Mouse (Mus musculus) lung, embryonic 16.5 days (tissue): Measurements from ENCODE around the gene Adgrl2. TPM values are rescaled to one million over a fixed set of nuclear protein-coding genes. Genes with fewer than 3 reads are reported as not detected.

Source experiments
- ATAC-seq: fragments of 200-750 bp; cut with Nextera tagmentation; 2 replicates; pipeline ENCODE4 v1.8.0; 2017; ENCODE audit warnings: low read depth, mild to moderate bottlenecking, moderate library complexity
- H3K27ac ChIP-seq: fragments of 300-500 bp; sonication (generic); 2 replicates; pipeline ENCODE4 v1.5.1; 2014; ENCODE audit warnings: mild to moderate bottlenecking, control low read depth, low read length
- H3K27me3 ChIP-seq: fragments of 300-500 bp; sonication (generic); 2 replicates; pipeline ENCODE4 v1.6.1; 2014; ENCODE audit warnings: low read depth, low read length, mixed read lengths; ENCODE audit not compliant: control insufficient read depth, insufficient read depth
- H3K36me3 ChIP-seq: fragments of 300-500 bp; sonication (generic); 2 replicates; pipeline ENCODE4 v1.6.1; 2014; ENCODE audit warnings: low read length; ENCODE audit not compliant: control insufficient read depth, insufficient read depth
- H3K4me1 ChIP-seq: fragments of 300-500 bp; sonication (generic); replicated peaks from 2 replicates; pipeline ENCODE4 v1.6.1; 2014; ENCODE audit warnings: low read length, mixed read lengths; ENCODE audit not compliant: control insufficient read depth, insufficient read depth
- H3K4me2 ChIP-seq: fragments of 300-500 bp; sonication (generic); 2 replicates; pipeline ENCODE4 v1.6.1; 2014; ENCODE audit warnings: low read depth, low read length, control low read depth
- H3K4me3 ChIP-seq: fragments of 300-500 bp; sonication (generic); 2 replicates; pipeline ENCODE4 v1.5.1; 2014; ENCODE audit warnings: mild to moderate bottlenecking, low read length, control low read depth
- H3K9ac ChIP-seq: fragments of 300-500 bp; sonication (generic); 2 replicates; pipeline ENCODE4 v1.6.1; 2014; ENCODE audit warnings: low read length, control low read depth
- H3K9me3 ChIP-seq: fragments of 300-500 bp; sonication (generic); 2 replicates; pipeline ENCODE4 v1.6.1; 2016; ENCODE audit warnings: low read length; ENCODE audit not compliant: control insufficient read depth
- WGBS: fragments of 180-500 bp; shearing (Covaris S2); extraction: QIAGEN DNeasy Blood & Tissue Kit; methylation state at CpG from one replicate; pipeline ENCODE4 v1.1.7; 2014; 5-methylcytosine and 5-hydroxymethylcytosine counted together
- polyA plus RNA-seq: library from polyadenylated mRNA; unstranded; fragments of >200 nt; fragmentation: Nextera tagmentation; extraction: Ambion mirVana; gene quantifications from 2 replicates; pipeline ENCODE4 v1.2.1, GENCODE M21; 2015

The Adgrl2 gene
- polyA plus RNA-seq, 1 experiment from 2014 or later = 51.1 TPM

- Histone ChIP-seq H3K27ac (no peak overlapping the region), H3K4me3 (no peak overlapping the region), H3K9ac (no peak overlapping the region), H3K9me3 (no peaks in the 10 kb centered on the region), H3K4me1 (peaks cover 10% of the 10 kb centered on the region), H3K4me2 (no peak overlapping the region), H3K36me3 (peaks cover 9% of the 10 kb centered on the region), H3K27me3 (no peaks in the 10 kb centered on the region)
- ATAC-seq = no peak
- WGBS = 72% methylated on average over 4 of the region's 4 CpGs
Measured at GRCm38 (mm10) chr3:148885184-148885583, 105.2 kb downstream of the Adgrl2 start.

- H3K27ac ChIP-seq = no peak overlapping the region
- no peaks in the 10 kb centered on the region for H3K36me3 ChIP-seq
- H3K4me3 ChIP-seq = no peak overlapping the region
- no peak overlapping the region for H3K9ac ChIP-seq
- no peak for ATAC-seq
- H3K9me3 ChIP-seq = no peaks in the 10 kb centered on the region
- H3K27me3 ChIP-seq = no peaks in the 10 kb centered on the region
- 84% methylated on average over 3 of the region's 5 CpGs for WGBS
- no peaks in the 10 kb centered on the region for H3K4me1 ChIP-seq
- H3K4me2 ChIP-seq = no peak overlapping the region
Measured at GRCm38 (mm10) chr3:148881431-148881830, 108.9 kb downstream of the Adgrl2 start.

GRCm38 (mm10) chr3:148872563-148872962 lies 117.8 kb downstream of the Adgrl2 start:
- no peak for ATAC-seq

GRCm38 (mm10) chr3:148871792-148872464 lies 118.4 kb downstream of the Adgrl2 start:
- H3K9me3 ChIP-seq = no peaks in the 10 kb centered on the region
- 82% methylated on average over 5 of the region's 5 CpGs for WGBS

More at GRCm38 (mm10) chr3:148872563-148872962, 117.8 kb downstream of the Adgrl2 start:
- no peaks in the 10 kb centered on the region for H3K27me3 ChIP-seq
- no peak overlapping the region for H3K4me3 ChIP-seq
- no peak overlapping the region for H3K4me2 ChIP-seq
- 73% methylated on average over 5 of the region's 5 CpGs for WGBS
- H3K9ac ChIP-seq = no peak overlapping the region
- no peaks in the 10 kb centered on the region for H3K4me1 ChIP-seq
- no peaks in the 10 kb centered on the region for H3K36me3 ChIP-seq
- no peaks in the 10 kb centered on the region for H3K9me3 ChIP-seq
- H3K27ac ChIP-seq = no peak overlapping the region

GRCm38 (mm10) chr3:148867618-148868017 lies 122.7 kb downstream of the Adgrl2 start:
- Histone ChIP-seq H3K27me3 (no peaks in the 10 kb centered on the region), H3K27ac (no peak overlapping the region), H3K9me3 (no peaks in the 10 kb centered on the region), H3K4me2 (no peak overlapping the region), H3K9ac (no peak overlapping the region), H3K4me1 (no peaks in the 10 kb centered on the region), H3K4me3 (no peak overlapping the region), H3K36me3 (no peaks in the 10 kb centered on the region)
- peak; percentile 57 for ATAC-seq
- WGBS = 50% methylated on average over 8 of the region's 8 CpGs

More at GRCm38 (mm10) chr3:148871792-148872464, 118.4 kb downstream of the Adgrl2 start:
- Histone ChIP-seq H3K4me3 (no peak overlapping the region), H3K4me2 (no peak overlapping the region), H3K9ac (no peak overlapping the region), H3K4me1 (no peaks in the 10 kb centered on the region), H3K27me3 (no peaks in the 10 kb centered on the region), H3K36me3 (no peaks in the 10 kb centered on the region), H3K27ac (no peak overlapping the region)
- no peak for ATAC-seq

- Histone ChIP-seq H3K27ac (0 out of 2 replicates have a peak overlapping the region, but pooled peaks have one; percentile 22), H3K9ac (no peak overlapping the region), H3K4me2 (no peak overlapping the region), H3K4me1 (no peaks in the 10 kb centered on the region), H3K36me3 (no peaks in the 10 kb centered on the region), H3K9me3 (no peaks in the 10 kb centered on the region), H3K4me3 (no peak overlapping the region), H3K27me3 (no peaks in the 10 kb centered on the region)
- no peak for ATAC-seq
- 87% methylated on average over 5 of the region's 5 CpGs for WGBS
Measured at GRCm38 (mm10) chr3:148866633-148867032, 123.7 kb downstream of the Adgrl2 start.

GRCm38 (mm10) chr3:148866053-148866452 lies 124.3 kb downstream of the Adgrl2 start:
- no peak overlapping the region for H3K27ac ChIP-seq
- H3K4me3 ChIP-seq = no peak overlapping the region
- no peak overlapping the region for H3K4me2 ChIP-seq
- no peaks in the 10 kb centered on the region for H3K4me1 ChIP-seq
- H3K9ac ChIP-seq = no peak overlapping the region
- no peaks in the 10 kb centered on the region for H3K9me3 ChIP-seq
- ATAC-seq = no peak
- H3K36me3 ChIP-seq = no peaks in the 10 kb centered on the region
- H3K27me3 ChIP-seq = no peaks in the 10 kb centered on the region
- 90% methylated on average over 7 of the region's 7 CpGs for WGBS

GRCm38 (mm10) chr3:148865234-148865633 lies 125.1 kb downstream of the Adgrl2 start:
- no peaks in the 10 kb centered on the region for H3K36me3 ChIP-seq
- H3K4me3 ChIP-seq = no peak overlapping the region
- no peak overlapping the region for H3K4me2 ChIP-seq
- ATAC-seq = no peak
- H3K4me1 ChIP-seq = no peaks in the 10 kb centered on the region
- no peaks in the 10 kb centered on the region for H3K9me3 ChIP-seq
- no peak overlapping the region for H3K9ac ChIP-seq
- H3K27ac ChIP-seq = no peak overlapping the region
- WGBS = 70% methylated on average over 7 of the region's 7 CpGs
- no peaks in the 10 kb centered on the region for H3K27me3 ChIP-seq

GRCm38 (mm10) chr3:148861860-148862259 lies 128.5 kb downstream of the Adgrl2 start:
- Histone ChIP-seq H3K36me3 (peaks cover 12% of the 10 kb centered on the region), H3K9ac (no peak overlapping the region), H3K27ac (no peak overlapping the region), H3K4me2 (no peak overlapping the region), H3K27me3 (no peaks in the 10 kb centered on the region), H3K4me1 (no peaks in the 10 kb centered on the region), H3K4me3 (no peak overlapping the region), H3K9me3 (no peaks in the 10 kb centered on the region)
- ATAC-seq = no peak
- 68% methylated on average over 7 of the region's 7 CpGs for WGBS
